Mouse (Mus musculus) testis, adult 2 months (tissue): ENCODE data around the gene Neurl4.

Source experiments
- CTCF ChIP-seq: fragments of 200-500 bp; IDR thresholded peaks from 2 replicates; pipeline ENCODE4 v1.5.1; 2012; ENCODE audit warnings: low read depth, mild to moderate bottlenecking, inconsistent platforms, low read length, moderate library complexity; ENCODE audit not compliant: control insufficient read depth, insufficient read depth, insufficient replicate concordance
- POLR2A ChIP-seq: fragments of 200-500 bp; IDR thresholded peaks from 2 replicates; pipeline ENCODE4 v1.6.1; 2012; ENCODE audit warnings: low read depth, mild to moderate bottlenecking, inconsistent platforms, low read length, moderate library complexity; ENCODE audit not compliant: control insufficient read depth

DNA sequence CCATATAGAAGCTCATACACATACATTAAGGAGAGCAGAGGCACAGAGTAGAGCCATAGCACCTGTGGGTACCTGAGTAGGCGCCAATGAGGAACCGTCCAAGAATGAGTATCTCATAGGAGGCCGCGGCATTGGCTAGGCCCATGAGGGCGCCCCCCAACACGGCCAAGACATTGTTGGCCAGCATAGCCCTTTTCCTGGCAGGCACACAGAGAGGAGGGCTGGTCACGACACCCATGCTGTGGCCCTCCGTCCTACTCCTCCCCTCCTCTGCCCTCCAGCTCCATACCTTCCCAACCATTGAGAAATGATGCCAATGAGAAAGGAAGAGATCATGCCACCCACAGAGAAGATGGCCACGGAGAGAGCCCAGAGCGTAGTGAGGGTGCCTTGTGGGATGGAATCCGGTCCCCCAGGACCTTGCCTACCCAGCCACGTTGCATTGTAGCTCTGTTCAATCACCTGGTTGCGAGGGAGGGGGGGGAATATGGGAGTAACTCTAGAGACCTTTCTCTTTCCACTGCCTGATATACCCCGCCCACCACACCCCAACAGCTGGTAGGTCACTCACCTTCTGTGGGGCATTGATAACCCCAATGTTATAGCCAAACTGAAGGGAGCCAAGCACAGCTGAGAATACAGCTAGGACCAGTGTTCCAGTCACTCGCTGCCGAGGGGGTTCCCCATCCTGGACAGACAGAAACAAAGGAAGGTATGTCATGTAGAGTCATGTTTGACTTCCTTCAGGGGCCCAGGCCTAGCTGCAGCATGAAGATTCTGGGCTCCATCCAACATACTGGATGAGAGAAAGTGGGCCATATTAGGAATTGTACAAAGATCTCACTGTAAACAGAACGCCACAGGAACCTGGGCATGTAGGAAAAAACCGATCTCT, 45.4 kb downstream of the Neurl4 start:
- no peak for TF ChIP-seq POLR2A
- no peak for TF ChIP-seq CTCF
